Mouse (Mus musculus) MEL (cell line): ENCODE results near the gene Gm49393.
"Not testable (repeated sequence)": the region's sequence is repeated elsewhere in the genome, so short reads cannot be mapped to it uniquely, and the experiment has no call there.

Source experiments
- CTCF ChIP-seq, 3 experiments: IDR thresholded peaks in 2 of 3; conservative IDR thresholded peaks in 1 of 3; 2 replicates each; pipeline ENCODE4 v1.5.1; 2011 to 2012; ENCODE audit warnings: low read length in 3 of 3, low read depth in 2 of 3, mild to moderate bottlenecking in 2 of 3, improper control_type of control experiment in 1 of 3, inconsistent platforms in 1 of 3, mixed read lengths in 1 of 3, moderate library complexity in 1 of 3; ENCODE audit not compliant: control insufficient read depth in 1 of 3, insufficient read depth in 1 of 3, poor library complexity in 1 of 3, severe bottlenecking in 1 of 3
- HCFC1 ChIP-seq: IDR thresholded peaks from 2 replicates; pipeline ENCODE4 v1.6.1; 2012; ENCODE audit warnings: low read depth, mild to moderate bottlenecking, inconsistent platforms, low read length, improper control_type of control experiment, moderate library complexity
- JUND ChIP-seq: IDR thresholded peaks from 2 replicates; pipeline ENCODE4 v1.6.1; 2011; ENCODE audit warnings: low read depth, mild to moderate bottlenecking, improper control_type of control experiment, low read length
- MAX ChIP-seq: IDR thresholded peaks from 2 replicates; pipeline ENCODE4 v1.6.1; 2011; ENCODE audit warnings: low read length, improper control_type of control experiment
- MEF2A ChIP-seq: IDR thresholded peaks from 2 replicates; pipeline ENCODE4 v1.6.1; 2014; ENCODE audit warnings: low read depth, mild to moderate bottlenecking, inconsistent platforms, low read length, improper control_type of control experiment; ENCODE audit not compliant: poor library complexity, insufficient replicate concordance, severe bottlenecking; ENCODE audit errors: extremely low read depth
- POLR2A ChIP-seq, 2 experiments: IDR thresholded peaks; 2 replicates each; pipeline ENCODE4 v1.6.1; 2011 to 2012; ENCODE audit warnings: low read length in 2 of 2, mild to moderate bottlenecking in 2 of 2, control low read depth in 1 of 2, improper control_type of control experiment in 1 of 2, low read depth in 1 of 2, moderate library complexity in 1 of 2; ENCODE audit not compliant: control insufficient read depth in 1 of 2, insufficient read depth in 1 of 2, poor library complexity in 1 of 2
- POLR2AphosphoS2 ChIP-seq: IDR thresholded peaks from 2 replicates; pipeline ENCODE4 v1.6.1; 2011; ENCODE audit warnings: low read length, improper control_type of control experiment
- TAL1 ChIP-seq: IDR thresholded peaks from 2 replicates; pipeline ENCODE4 v1.6.1; 2012; ENCODE audit warnings: mild to moderate bottlenecking, inconsistent platforms, low read length, moderate library complexity, mixed read lengths
- USF1 ChIP-seq: IDR thresholded peaks from 2 replicates; pipeline ENCODE4 v1.6.1; 2014; ENCODE audit warnings: low read depth, mild to moderate bottlenecking, inconsistent platforms, low read length, improper control_type of control experiment, moderate library complexity

- TF ChIP-seq CTCF (IDR thresholded peaks at IDR 0.05 in 2 of 3, conservative IDR thresholded peaks at IDR 0.05 in 1 of 3; ENCODE audit: control insufficient read depth in 1 of 3, insufficient read depth in 1 of 3, low read depth in 2 of 3, low read length in 3 of 3, poor library complexity in 1 of 3, severe bottlenecking in 1 of 3); TAL1; POLR2AphosphoS2; MEF2A; MAX; HCFC1; POLR2A (IDR thresholded peaks at IDR 0.05; ENCODE audit: control insufficient read depth in 1 of 2, insufficient read depth in 1 of 2, low read depth in 1 of 2, low read length in 2 of 2, poor library complexity in 1 of 2); JUND; USF1: not testable (repeated sequence)
These were observed 30.6 kb downstream of the Gm49393 start, which contains the start of gene Tpbpb for GRCm38 (mm10) chr13:60904780-60905179.
